Mouse (Mus musculus) myocyte (in vitro differentiated cells): ENCODE data around the gene Dhx30. TPM values are rescaled to one million over a fixed set of nuclear protein-coding genes. Genes with fewer than 3 reads are reported as not detected.
A peak's percentile ranks its signal among the peaks of the same experiment; 100 is the strongest.

Source experiments
- H3K27me3 ChIP-seq: one replicate; pipeline ENCODE4 v1.6.1; 2011; ENCODE audit not compliant: control insufficient read depth, insufficient read depth, insufficient read length
- H3K36me3 ChIP-seq: one replicate; pipeline ENCODE4 v1.6.1; 2011; ENCODE audit not compliant: control insufficient read depth, insufficient read depth
- H3K4me2 ChIP-seq: one replicate; pipeline ENCODE4 v1.6.1; 2011; ENCODE audit warnings: low read depth, control low read depth
- H3K4me3 ChIP-seq: one replicate; pipeline ENCODE4 v1.5.1; 2011; ENCODE audit warnings: mild to moderate bottlenecking, control low read depth, moderate library complexity
- H3K79me2 ChIP-seq: one replicate; pipeline ENCODE4 v1.6.1; 2011; ENCODE audit not compliant: control insufficient read depth, insufficient read depth
- H3ac ChIP-seq: one replicate; pipeline ENCODE4 v1.6.1; 2011; ENCODE audit not compliant: control insufficient read depth, insufficient read length
- CEBPB ChIP-seq: IDR thresholded peaks from 2 replicates; pipeline ENCODE4 v1.6.1; 2011; ENCODE audit warnings: mild to moderate bottlenecking, moderate library complexity; ENCODE audit not compliant: poor library complexity, insufficient read depth, severe bottlenecking
- E2F4 ChIP-seq: IDR thresholded peaks from one replicate; pipeline ENCODE4 v1.6.1; 2011; ENCODE audit warnings: mild to moderate bottlenecking, control low read depth, moderate library complexity; ENCODE audit not compliant: insufficient read depth
- MAX ChIP-seq: IDR thresholded peaks from one replicate; pipeline ENCODE4 v1.6.1; 2011; ENCODE audit warnings: low read depth, mild to moderate bottlenecking, control low read depth
- MYOD1 ChIP-seq, 3 experiments: IDR thresholded peaks; one replicate each; pipeline ENCODE4 v1.6.1; 2011; ENCODE audit warnings: control low read depth in 2 of 3, low read depth in 2 of 3, mild to moderate bottlenecking in 2 of 3, moderate library complexity in 1 of 3; ENCODE audit not compliant: insufficient read length in 2 of 3, control insufficient read depth in 1 of 3
- MYOG ChIP-seq, 3 experiments: IDR thresholded peaks; one replicate each; pipeline ENCODE4 v1.6.1; 2011; ENCODE audit warnings: control low read depth in 2 of 3, low read depth in 2 of 3, mild to moderate bottlenecking in 2 of 3; ENCODE audit not compliant: insufficient read length in 2 of 3, control insufficient read depth in 1 of 3, insufficient read depth in 1 of 3
- POLR2A ChIP-seq: IDR thresholded peaks from one replicate; pipeline ENCODE4 v1.6.1; 2011; ENCODE audit warnings: low read depth, mild to moderate bottlenecking, control low read depth, moderate library complexity; ENCODE audit not compliant: insufficient read length
- POLR2AphosphoS2 ChIP-seq: IDR thresholded peaks from one replicate; pipeline ENCODE4 v1.6.1; 2011; ENCODE audit warnings: low read depth, control low read depth; ENCODE audit not compliant: insufficient read length
- REST ChIP-seq: IDR thresholded peaks from one replicate; pipeline ENCODE4 v1.6.1; 2011; ENCODE audit warnings: mild to moderate bottlenecking, control low read depth, moderate library complexity; ENCODE audit not compliant: insufficient read depth, insufficient read length
- SRF ChIP-seq: IDR thresholded peaks from one replicate; pipeline ENCODE4 v1.6.1; 2011; ENCODE audit warnings: low read depth; ENCODE audit not compliant: control insufficient read depth, insufficient read length
- TCF12 ChIP-seq: IDR thresholded peaks from one replicate; pipeline ENCODE4 v1.6.1; 2011; ENCODE audit warnings: mild to moderate bottlenecking, control low read depth; ENCODE audit not compliant: poor library complexity, insufficient read depth, severe bottlenecking
- TCF3 ChIP-seq: IDR thresholded peaks from one replicate; pipeline ENCODE4 v1.6.1; 2011; ENCODE audit warnings: low read depth, control low read depth; ENCODE audit not compliant: insufficient read length
- USF1 ChIP-seq: IDR thresholded peaks from one replicate; pipeline ENCODE4 v1.6.1; 2011; ENCODE audit warnings: low read depth, mild to moderate bottlenecking, control low read depth, moderate library complexity
- polyA plus RNA-seq: library from polyadenylated mRNA; unstranded; fragments of >200 nt; fragmentation: generic; extraction: Trizol; gene quantifications from one replicate; pipeline ENCODE4 v1.2.1, GENCODE M21; 2012; ENCODE audit warnings: missing spikeins

Gene Dhx30
- polyA plus RNA-seq, 1 experiment: 79.1 TPM

GRCm38 (mm10) chr9:110037895-110038294 lies 79.7 kb downstream of the Dhx30 start:
- Histone ChIP-seq H3K4me2 (no peak overlapping the region), H3K4me3 (no peak overlapping the region), H3K36me3 (peaks cover 52% of the 10 kb centered on the region), H3ac (no peak overlapping the region), H3K79me2 (peaks cover 15% of the 10 kb centered on the region), H3K27me3 (no peaks in the 10 kb centered on the region)
- TF ChIP-seq MYOG (IDR thresholded peaks at IDR 0.05; ENCODE audit: control insufficient read depth in 1 of 3, insufficient read depth in 1 of 3, insufficient read length in 2 of 3, low read depth in 2 of 3): no peak
- TF ChIP-seq SRF: no peak
- no peak for TF ChIP-seq POLR2AphosphoS2
- no peak for TF ChIP-seq MAX
- TF ChIP-seq REST: no peak
- TF ChIP-seq CEBPB: no peak
- TF ChIP-seq USF1: no peak
- no peak for TF ChIP-seq MYOD1 (IDR thresholded peaks at IDR 0.05; ENCODE audit: control insufficient read depth in 1 of 3, insufficient read length in 2 of 3, low read depth in 2 of 3)
- no peak for TF ChIP-seq E2F4
- TF ChIP-seq POLR2A: no peak
- TF ChIP-seq TCF12: no peak
- TF ChIP-seq TCF3: no peak

GRCm38 (mm10) chr9:110035091-110035490 lies 82.5 kb downstream of the Dhx30 start:
- H3ac ChIP-seq: no peak overlapping the region
- TF ChIP-seq MAX (no peak), MYOG (IDR thresholded peaks at IDR 0.05; ENCODE audit: control insufficient read depth in 1 of 3, insufficient read depth in 1 of 3, insufficient read length in 2 of 3, low read depth in 2 of 3) (peak in 1 of 3 experiments; percentile 6), SRF (no peak), MYOD1 (IDR thresholded peaks at IDR 0.05; ENCODE audit: control insufficient read depth in 1 of 3, insufficient read length in 2 of 3, low read depth in 2 of 3) (no peak), CEBPB (no peak)
- peaks cover 54% of the 10 kb centered on the region for H3K36me3 ChIP-seq
- no peak overlapping the region for H3K4me2 ChIP-seq
- H3K27me3 ChIP-seq: no peaks in the 10 kb centered on the region
- H3K79me2 ChIP-seq: peaks cover 18% of the 10 kb centered on the region
- H3K4me3 ChIP-seq: no peak overlapping the region

Other genes with a start within 250 kb of the Dhx30 start
- 6.1 TPM for gene Cdc25a, start 242.3 kb downstream of the Dhx30 start, polyA plus RNA-seq
- 246 TPM for gene Map4, start 186.4 kb downstream of the Dhx30 start, polyA plus RNA-seq
- 29.5 TPM for gene Smarcc1, start 122 bp downstream of the Dhx30 start, polyA plus RNA-seq
- 0.24 TPM for gene Cspg5, start 126.0 kb upstream of the Dhx30 start, polyA plus RNA-seq
- gene Elp6, start 187.3 kb upstream of the Dhx30 start, polyA plus RNA-seq: 11.9 TPM
- gene Scap, start 215.5 kb upstream of the Dhx30 start, polyA plus RNA-seq: 44.4 TPM